Mouse (Mus musculus): Measurements from ENCODE around the gene Csad. TPM values are rescaled to one million over a fixed set of nuclear protein-coding genes. Genes with fewer than 3 reads are reported as not detected.

Csad gene
- polyA plus RNA-seq, 1 experiment from 2014 or later = 34.6 TPM

DNA sequence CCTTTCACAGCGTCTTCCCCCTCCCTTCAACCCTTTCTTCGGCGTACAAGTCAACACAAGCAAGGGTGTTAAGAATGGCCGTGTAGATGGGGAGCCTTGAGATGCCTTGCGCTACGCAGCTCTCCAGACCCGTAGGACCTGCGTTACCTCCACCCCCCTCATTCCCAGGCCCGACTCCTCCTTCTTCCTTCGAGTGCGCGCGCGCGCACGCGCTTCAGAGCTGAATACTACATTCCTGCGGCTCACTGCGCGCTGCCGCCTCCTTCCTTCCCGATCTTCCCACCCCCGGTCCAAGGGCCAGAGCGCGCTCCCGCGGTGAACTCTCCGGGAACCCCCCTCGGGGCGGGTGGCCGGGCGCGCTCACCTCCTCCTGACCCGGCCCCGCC lies 42.3 kb upstream of the Csad start:
- Histone ChIP-seq H3K9me3 (replicated peaks; ENCODE audit: control insufficient read depth, low read length) (no peaks in the 10 kb centered on the region), H3K36me3 (replicated peaks; ENCODE audit: control insufficient read depth, insufficient read depth, low read depth, low read length) (no peaks in the 10 kb centered on the region), H3K9ac (replicated peaks; ENCODE audit: low read length) (peak overlapping the region; percentile 74), H3K4me3 (ENCODE audit: low read depth, low read length) (peak overlapping the region; percentile 63), H3K27ac (replicated peaks; ENCODE audit: low read depth, low read length) (peak overlapping the region; percentile 99), H3K4me1 (ENCODE audit: control insufficient read depth, insufficient read depth, low read length) (peaks cover 30% of the 10 kb centered on the region), H3K27me3 (ENCODE audit: control insufficient read depth, insufficient read depth, low read length) (no peaks in the 10 kb centered on the region), H3K4me2 (ENCODE audit: low read depth, low read length) (peak overlapping the region; percentile 96)
- ATAC-seq (replicated peaks; ENCODE audit: insufficient number of reproducible peaks, low FRiP score, low TSS enrichment, low read depth) = peak; percentile 40; the same call in 1 of the 2 replicates
- 1% methylated on average over 34 of the region's 35 CpGs for WGBS
- peak; percentile 99 for DNase-seq (ENCODE audit: low spot score)

DNA sequence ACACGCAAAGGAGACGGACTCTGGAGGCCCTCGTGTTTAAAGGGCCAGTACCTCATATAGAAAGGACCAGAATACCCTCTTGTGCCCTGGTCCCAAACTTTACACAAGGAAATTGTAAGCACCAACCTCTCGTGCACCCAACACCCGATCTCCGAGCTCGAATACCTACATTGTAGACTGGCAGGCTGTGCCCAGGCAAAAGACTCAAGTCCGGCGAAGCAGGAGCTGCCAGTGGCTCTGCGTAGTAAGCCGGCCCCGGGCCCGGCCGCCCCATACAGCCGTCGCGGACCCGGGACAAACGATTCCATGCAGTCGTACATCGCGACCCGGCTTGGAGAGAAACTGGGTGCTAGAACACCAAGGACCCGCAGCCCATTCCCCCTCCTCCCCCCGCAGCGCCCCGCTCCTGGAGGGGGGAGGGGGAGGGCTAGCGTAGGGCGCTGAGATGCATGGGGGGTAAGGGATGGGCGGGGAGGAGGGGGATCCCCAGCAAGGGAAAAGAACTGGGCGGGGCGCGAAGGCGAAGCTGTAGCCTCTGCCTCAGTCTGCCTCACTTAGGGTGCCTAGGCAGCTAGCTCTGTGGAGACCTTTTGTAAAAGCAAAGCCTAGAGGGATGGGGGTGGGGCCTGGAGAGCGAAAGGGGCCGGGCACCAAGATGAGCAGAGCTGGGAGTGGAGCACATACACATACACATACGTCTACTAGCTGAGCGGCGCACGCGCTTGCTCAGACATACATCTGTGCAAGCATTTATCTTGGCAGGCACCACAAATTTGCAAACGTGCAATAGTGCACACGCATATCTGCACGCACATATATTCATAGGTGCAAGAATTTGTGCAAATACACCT lies 41.6 kb upstream of the Csad start:
- Histone ChIP-seq H3K4me1 (ENCODE audit: control insufficient read depth, insufficient read depth, low read length) (peaks cover 27% of the 10 kb centered on the region), H3K27me3 (ENCODE audit: control insufficient read depth, insufficient read depth, low read length) (no peaks in the 10 kb centered on the region), H3K27ac (replicated peaks; ENCODE audit: low read depth, low read length) (peak overlapping the region; percentile 99)

DNA sequence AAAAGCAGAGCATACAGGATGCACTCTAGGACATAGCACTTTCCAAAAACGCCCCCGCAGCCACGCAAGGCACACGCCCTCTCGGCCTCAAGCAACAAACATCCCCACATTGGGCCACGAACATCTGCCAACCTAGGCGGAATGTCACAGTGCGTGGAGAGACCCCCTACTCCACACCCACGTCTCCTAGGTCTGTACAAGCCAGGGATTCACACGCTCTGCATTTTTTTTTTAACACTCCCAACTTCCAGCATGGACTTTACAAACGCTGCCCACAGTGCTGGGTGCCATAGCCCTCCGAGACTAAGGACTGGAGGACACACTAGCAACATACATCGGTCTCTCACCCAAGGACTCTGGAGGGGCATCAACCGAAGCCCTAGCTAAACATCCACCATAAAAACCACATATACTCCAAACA lies 40.9 kb upstream of the Csad start:
- no peak for DNase-seq (ENCODE audit: low spot score)
- WGBS = 1% methylated on average over 14 of the region's 14 CpGs
- H3K36me3 ChIP-seq (replicated peaks; ENCODE audit: control insufficient read depth, insufficient read depth, low read depth, low read length) = no peaks in the 10 kb centered on the region
- H3K4me2 ChIP-seq (ENCODE audit: low read depth, low read length) = peak overlapping the region; percentile 96
- peak overlapping the region; percentile 63 for H3K4me3 ChIP-seq (ENCODE audit: low read depth, low read length)
- no peak for ATAC-seq (replicated peaks; ENCODE audit: insufficient number of reproducible peaks, low FRiP score, low TSS enrichment, low read depth)
- H3K9me3 ChIP-seq (replicated peaks; ENCODE audit: control insufficient read depth, low read length) = no peaks in the 10 kb centered on the region
- H3K27me3 ChIP-seq (ENCODE audit: control insufficient read depth, insufficient read depth, low read length) = no peaks in the 10 kb centered on the region
- H3K4me1 ChIP-seq (ENCODE audit: control insufficient read depth, insufficient read depth, low read length) = peaks cover 25% of the 10 kb centered on the region
- peak overlapping the region; percentile 99 for H3K27ac ChIP-seq (replicated peaks; ENCODE audit: low read depth, low read length)
- peak overlapping the region; percentile 74 for H3K9ac ChIP-seq (replicated peaks; ENCODE audit: low read length)

More for the DNA sequence above, 41.6 kb upstream of the Csad start:
- H3K9me3 ChIP-seq (replicated peaks; ENCODE audit: control insufficient read depth, low read length) = no peaks in the 10 kb centered on the region
- peak; percentile 86 for DNase-seq (ENCODE audit: low spot score)
- WGBS = under 1% methylated on average over 39 of the region's 44 CpGs
- ATAC-seq (replicated peaks; ENCODE audit: insufficient number of reproducible peaks, low FRiP score, low TSS enrichment, low read depth) = peak; percentile 60
- H3K4me3 ChIP-seq (ENCODE audit: low read depth, low read length) = peak overlapping the region; percentile 63
- H3K9ac ChIP-seq (replicated peaks; ENCODE audit: low read length) = peak overlapping the region; percentile 74
- H3K36me3 ChIP-seq (replicated peaks; ENCODE audit: control insufficient read depth, insufficient read depth, low read depth, low read length) = no peaks in the 10 kb centered on the region
- H3K4me2 ChIP-seq (ENCODE audit: low read depth, low read length) = peak overlapping the region; percentile 96

DNA sequence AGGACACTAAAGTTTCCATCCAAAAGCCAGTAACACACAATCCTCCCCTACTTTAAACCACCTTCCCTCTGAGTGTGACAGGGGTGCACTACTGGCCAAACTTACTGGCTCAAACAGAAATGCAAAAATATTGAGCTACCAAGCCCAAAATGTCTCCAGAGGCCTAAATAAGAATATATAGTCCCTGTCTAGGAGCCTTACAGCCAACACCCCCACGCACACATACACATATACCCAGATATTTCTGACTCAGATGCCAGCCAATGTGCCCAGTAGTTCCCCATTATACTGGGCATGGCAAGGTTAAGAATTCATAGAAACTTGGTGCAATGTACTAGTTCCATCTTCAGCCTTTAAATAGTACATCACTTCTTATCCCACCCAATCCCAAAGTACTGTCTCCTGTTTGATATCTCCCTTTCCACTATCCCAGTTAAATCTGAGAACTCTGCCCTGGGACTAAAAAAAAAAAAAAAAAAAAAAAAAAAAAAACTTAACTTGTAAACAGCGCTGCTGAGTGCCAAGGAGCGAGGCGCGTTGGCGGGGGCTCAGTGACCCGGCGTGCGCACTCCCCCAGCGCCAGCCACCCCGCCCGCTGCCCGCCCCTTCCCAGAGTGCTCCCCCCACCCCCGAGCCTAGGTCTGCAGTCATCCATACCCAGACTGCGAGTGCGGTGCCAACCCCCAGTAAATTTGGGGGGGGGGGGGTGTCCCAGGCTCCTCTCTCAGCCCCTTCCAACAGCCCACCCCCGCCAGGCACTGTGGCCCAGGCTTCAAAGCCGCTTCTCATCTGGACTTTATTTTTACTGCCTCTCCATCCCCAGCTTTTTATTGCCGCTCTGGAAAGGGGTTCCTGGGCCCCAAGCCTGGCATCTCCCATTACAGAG lies 40.0 kb upstream of the Csad start:
- no peaks in the 10 kb centered on the region for H3K36me3 ChIP-seq (replicated peaks; ENCODE audit: control insufficient read depth, insufficient read depth, low read depth, low read length)
- H3K9ac ChIP-seq (replicated peaks; ENCODE audit: low read length) = peak overlapping the region; percentile 74
- H3K4me3 ChIP-seq (ENCODE audit: low read depth, low read length) = peak overlapping the region; percentile 63
- no peak for ATAC-seq (replicated peaks; ENCODE audit: insufficient number of reproducible peaks, low FRiP score, low TSS enrichment, low read depth)
- DNase-seq (ENCODE audit: low spot score) = peak; percentile 40
- 2% methylated on average over 18 of the region's 19 CpGs for WGBS
- no peaks in the 10 kb centered on the region for H3K27me3 ChIP-seq (ENCODE audit: control insufficient read depth, insufficient read depth, low read length)
- H3K4me1 ChIP-seq (ENCODE audit: control insufficient read depth, insufficient read depth, low read length) = peaks cover 21% of the 10 kb centered on the region
- no peaks in the 10 kb centered on the region for H3K9me3 ChIP-seq (replicated peaks; ENCODE audit: control insufficient read depth, low read length)
- peak overlapping the region; percentile 99 for H3K27ac ChIP-seq (replicated peaks; ENCODE audit: low read depth, low read length)
- peak overlapping the region; percentile 96 for H3K4me2 ChIP-seq (ENCODE audit: low read depth, low read length)

DNA sequence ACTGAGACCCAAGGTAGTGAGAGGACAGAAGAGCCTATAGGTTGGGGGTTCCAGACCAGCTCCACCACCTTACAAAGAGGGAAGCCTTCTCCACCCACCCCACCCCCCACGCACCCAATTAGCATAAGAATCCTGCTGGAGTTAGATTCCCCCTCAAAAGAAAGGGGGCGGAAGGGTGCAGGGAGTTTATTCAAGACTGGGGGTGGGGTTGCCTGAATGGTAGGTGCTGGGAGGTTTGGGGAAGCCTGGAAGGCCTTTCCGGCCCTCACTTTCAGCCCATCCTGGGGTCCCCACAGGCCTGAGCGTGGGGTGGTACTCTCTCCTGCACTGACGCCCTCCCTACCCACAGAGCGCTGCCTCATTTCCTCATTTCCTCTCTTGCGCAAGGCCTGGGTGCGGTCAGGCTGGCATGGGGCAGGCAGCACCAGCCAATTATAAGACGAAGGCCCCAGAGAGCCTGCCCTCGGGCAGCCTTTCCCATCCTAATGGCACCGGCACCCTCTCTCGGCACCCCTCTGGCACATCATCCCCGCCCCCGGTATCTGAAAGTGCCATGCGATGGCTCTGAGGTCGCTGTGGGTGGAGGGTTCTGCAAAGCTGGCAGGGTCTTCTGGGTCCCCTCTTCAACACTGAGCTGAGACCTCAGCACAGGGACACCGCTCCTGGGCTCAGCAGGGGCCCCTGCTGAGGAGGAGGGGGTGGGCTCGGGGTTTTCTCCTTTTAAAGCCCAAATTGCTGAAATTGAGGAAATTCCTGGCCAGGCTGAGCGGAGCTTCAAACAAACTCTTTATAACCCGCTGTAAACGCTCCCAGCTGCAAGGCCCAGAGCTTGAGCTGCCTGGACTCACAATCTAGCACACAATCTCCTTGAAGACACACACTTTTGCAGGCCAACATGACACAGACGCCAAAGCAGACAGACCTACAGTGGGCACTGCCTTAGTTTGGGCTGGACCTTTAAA lies 39.0 kb upstream of the Csad start:
- H3K36me3 ChIP-seq (replicated peaks; ENCODE audit: control insufficient read depth, insufficient read depth, low read depth, low read length) = peaks cover 3% of the 10 kb centered on the region
- H3K4me3 ChIP-seq (ENCODE audit: low read depth, low read length) = peak overlapping the region; percentile 63
- H3K4me1 ChIP-seq (ENCODE audit: control insufficient read depth, insufficient read depth, low read length) = peaks cover 21% of the 10 kb centered on the region
- 6% methylated on average over 22 of the region's 22 CpGs for WGBS
- ATAC-seq (replicated peaks; ENCODE audit: insufficient number of reproducible peaks, low FRiP score, low TSS enrichment, low read depth) (no peak), DNase-seq (ENCODE audit: low spot score) (peak; percentile 74)
- peak overlapping the region; percentile 99 for H3K27ac ChIP-seq (replicated peaks; ENCODE audit: low read depth, low read length)
- H3K9ac ChIP-seq (replicated peaks; ENCODE audit: low read length) = peak overlapping the region; percentile 74
- H3K4me2 ChIP-seq (ENCODE audit: low read depth, low read length) = peak overlapping the region; percentile 96
- H3K9me3 ChIP-seq (replicated peaks; ENCODE audit: control insufficient read depth, low read length) = no peaks in the 10 kb centered on the region
- no peaks in the 10 kb centered on the region for H3K27me3 ChIP-seq (ENCODE audit: control insufficient read depth, insufficient read depth, low read length)

DNA sequence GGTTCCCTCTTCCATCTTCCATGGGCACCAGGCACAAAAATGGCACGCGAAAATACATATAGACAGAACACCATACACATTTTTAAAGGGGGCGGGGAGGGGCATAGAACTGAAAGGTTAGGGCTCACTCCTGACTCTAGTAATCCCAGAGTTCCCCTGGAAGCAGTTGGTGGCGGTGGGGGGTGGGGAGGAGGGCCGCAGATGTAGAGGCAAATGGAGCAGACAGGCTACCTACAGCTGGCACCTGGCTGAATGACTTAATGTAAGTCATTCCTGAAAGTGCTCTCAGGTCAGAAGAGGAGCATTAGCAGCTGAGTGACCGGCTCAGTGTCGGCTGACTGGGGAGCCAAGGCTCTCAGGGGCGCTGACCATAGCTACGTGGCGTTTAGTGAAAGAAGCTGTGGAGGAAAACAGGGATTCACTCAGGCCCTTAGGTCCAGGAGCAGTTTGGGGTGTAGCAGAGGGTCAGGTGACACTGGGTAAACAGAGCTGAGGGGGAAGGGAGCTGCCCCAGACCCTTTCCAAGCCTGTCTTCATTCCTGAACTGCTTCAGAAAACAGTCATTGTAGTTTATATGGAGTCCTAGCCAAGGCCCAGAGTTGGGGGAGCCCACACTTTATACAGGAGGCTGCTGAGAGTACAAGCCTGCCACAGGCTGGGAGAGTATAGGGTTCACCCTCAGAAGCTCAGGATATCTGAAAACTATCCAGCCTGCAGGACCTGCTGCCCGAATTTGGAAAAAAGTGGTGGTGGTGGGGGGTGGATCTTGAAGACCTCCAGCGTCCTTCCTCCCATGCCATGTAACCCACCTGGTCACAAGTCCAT lies 38.1 kb upstream of the Csad start:
- Histone ChIP-seq H3K4me3 (ENCODE audit: low read depth, low read length) (peak overlapping the region; percentile 63; the same call in 1 of the 2 replicates), H3K9me3 (replicated peaks; ENCODE audit: control insufficient read depth, low read length) (no peaks in the 10 kb centered on the region), H3K36me3 (replicated peaks; ENCODE audit: control insufficient read depth, insufficient read depth, low read depth, low read length) (peaks cover 3% of the 10 kb centered on the region), H3K27me3 (ENCODE audit: control insufficient read depth, insufficient read depth, low read length) (no peaks in the 10 kb centered on the region), H3K27ac (replicated peaks; ENCODE audit: low read depth, low read length) (peak overlapping the region; percentile 99; the same call in 1 of the 2 replicates), H3K4me1 (ENCODE audit: control insufficient read depth, insufficient read depth, low read length) (peaks cover 21% of the 10 kb centered on the region), H3K9ac (replicated peaks; ENCODE audit: low read length) (no peak overlapping the region; the same call in 1 of the 2 replicates), H3K4me2 (ENCODE audit: low read depth, low read length) (peak overlapping the region; percentile 96)
- DNase-seq (ENCODE audit: low spot score) = no peak
- no peak for ATAC-seq (replicated peaks; ENCODE audit: insufficient number of reproducible peaks, low FRiP score, low TSS enrichment, low read depth)
- WGBS = 29% methylated on average over 12 of the region's 12 CpGs

DNA sequence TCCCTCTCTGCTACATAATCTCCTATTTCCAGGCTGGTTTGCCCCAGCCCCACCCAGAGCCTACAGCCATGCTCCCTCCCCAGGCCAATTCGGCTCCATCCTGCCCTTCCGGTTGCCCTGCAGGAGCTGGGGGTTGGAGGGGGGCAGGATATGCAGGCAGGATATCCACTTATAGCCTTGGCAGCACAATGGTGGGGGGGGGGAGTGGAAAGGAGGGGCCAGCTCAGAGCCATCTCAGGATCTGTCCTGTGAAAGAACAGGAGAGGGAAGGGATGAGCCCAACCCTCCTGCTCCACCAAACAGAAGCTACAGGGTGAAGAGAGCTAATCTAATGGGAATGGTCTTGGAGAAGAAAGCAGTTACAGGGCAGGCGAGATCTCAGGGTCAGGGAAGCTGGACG lies 36.1 kb upstream of the Csad start:
- H3K27me3 ChIP-seq (ENCODE audit: control insufficient read depth, insufficient read depth, low read length) = no peaks in the 10 kb centered on the region
- WGBS = 65% methylated on average over 4 of the region's 4 CpGs
- peaks cover 3% of the 10 kb centered on the region for H3K36me3 ChIP-seq (replicated peaks; ENCODE audit: control insufficient read depth, insufficient read depth, low read depth, low read length)
- no peak overlapping the region for H3K4me3 ChIP-seq (ENCODE audit: low read depth, low read length)
- H3K4me2 ChIP-seq (ENCODE audit: low read depth, low read length) = no peak overlapping the region
- ATAC-seq (replicated peaks; ENCODE audit: insufficient number of reproducible peaks, low FRiP score, low TSS enrichment, low read depth) (no peak), DNase-seq (ENCODE audit: low spot score) (no peak)
- no peaks in the 10 kb centered on the region for H3K9me3 ChIP-seq (replicated peaks; ENCODE audit: control insufficient read depth, low read length)
- no peak overlapping the region for H3K9ac ChIP-seq (replicated peaks; ENCODE audit: low read length)
- H3K4me1 ChIP-seq (ENCODE audit: control insufficient read depth, insufficient read depth, low read length) = peaks cover 17% of the 10 kb centered on the region
- no peak overlapping the region for H3K27ac ChIP-seq (replicated peaks; ENCODE audit: low read depth, low read length)

All from embryonic facial prominence, embryonic 11.5 days (tissue).